Mouse (Mus musculus): ENCODE measurements at regions not wholly inside any gene's neighbourhood (a gene's known extent, or its start where the extent isn't known, plus 50 kb on each side); places are given as distances from the start of the nearest gene placed in this dataset.

- no peak for DNase-seq (ENCODE audit: low read depth)
Measured at GRCm38 (mm10) chr6:100476550-100477366, 189.5 kb upstream of the Rybp start.

GRCm38 (mm10) chr6:100475341-100475955, 188.2 kb upstream of the Rybp start:
- DNase-seq (ENCODE audit: low read depth), result no peak

- no peak for DNase-seq (ENCODE audit: low read depth)
Measured at GRCm38 (mm10) chr6:100474326-100474725, 187.0 kb upstream of the Rybp start.

- DNase-seq (ENCODE audit: low read depth), result no peak
Measured at GRCm38 (mm10) chr6:100470071-100470470, 182.8 kb upstream of the Rybp start.

GRCm38 (mm10) chr6:100462757-100463156, 175.5 kb upstream of the Rybp start:
- DNase-seq (ENCODE audit: low read depth), result no peak

GRCm38 (mm10) chr6:100453401-100453800, 166.1 kb upstream of the Rybp start:
- DNase-seq (ENCODE audit: low read depth), result no peak

GRCm38 (mm10) chr6:100452097-100453002, 165.1 kb upstream of the Rybp start:
- no peak for DNase-seq (ENCODE audit: low read depth)

- no peak for DNase-seq (ENCODE audit: low read depth)
Measured at GRCm38 (mm10) chr6:100450108-100450507, 162.8 kb upstream of the Rybp start.

- no peak for DNase-seq (ENCODE audit: low read depth)
Measured at GRCm38 (mm10) chr6:100449087-100449486, 161.8 kb upstream of the Rybp start.

- no peak for DNase-seq (ENCODE audit: low read depth)
Measured at GRCm38 (mm10) chr6:100447211-100447610, 159.9 kb upstream of the Rybp start.

GRCm38 (mm10) chr6:100446804-100447203, 159.5 kb upstream of the Rybp start:
- DNase-seq (ENCODE audit: low read depth), result no peak

- DNase-seq (ENCODE audit: low read depth), result no peak
Measured at GRCm38 (mm10) chr6:100439071-100439737, 151.9 kb upstream of the Rybp start.

GRCm38 (mm10) chr6:100438511-100438991, 151.3 kb upstream of the Rybp start:
- peak; percentile 86 for DNase-seq (ENCODE audit: low read depth)

- DNase-seq (ENCODE audit: low read depth), result no peak
Measured at GRCm38 (mm10) chr6:100437980-100438379, 150.7 kb upstream of the Rybp start.

GRCm38 (mm10) chr6:100436507-100436906, 149.2 kb upstream of the Rybp start:
- no peak for DNase-seq (ENCODE audit: low read depth)

- DNase-seq (ENCODE audit: low read depth), result no peak
Measured at GRCm38 (mm10) chr6:100435222-100435621, 147.9 kb upstream of the Rybp start.

GRCm38 (mm10) chr6:100433534-100433867, 146.2 kb upstream of the Rybp start:
- DNase-seq (ENCODE audit: low read depth), result no peak

GRCm38 (mm10) chr6:100432688-100433533, 145.6 kb upstream of the Rybp start:
- no peak for DNase-seq (ENCODE audit: low read depth)

GRCm38 (mm10) chr6:100430286-100430685, 143.0 kb upstream of the Rybp start:
- no peak for DNase-seq (ENCODE audit: low read depth)

- no peak for DNase-seq (ENCODE audit: low read depth)
Measured at GRCm38 (mm10) chr6:100429511-100429910, 142.2 kb upstream of the Rybp start.

- DNase-seq (ENCODE audit: low read depth), result no peak
Measured at GRCm38 (mm10) chr6:100428759-100429158, 141.5 kb upstream of the Rybp start.
